Mouse (Mus musculus) adrenal gland, adult 18-20 months (tissue): Measurements from ENCODE around the gene Nxnl1. TPM values are rescaled to one million over a fixed set of nuclear protein-coding genes. Genes with fewer than 3 reads are reported as not detected.

Experiments
- DNase-seq, 2 experiments: peaks; one replicate each; pipeline ENCODE4 v3.0.0; 2021 to 2022; ENCODE audit warnings: low spot score in 2 of 2
- total RNA-seq, 2 experiments: library from RNA; stranded (reverse); gene quantifications; 1 replicate in 1 of 2; 2 replicates in 1 of 2; pipeline ENCODE4 v1.2.3; 2021

Gene Nxnl1
- total RNA-seq, 2 experiments from 2014 or later: 0.64 to 1.0 TPM

DNA sequence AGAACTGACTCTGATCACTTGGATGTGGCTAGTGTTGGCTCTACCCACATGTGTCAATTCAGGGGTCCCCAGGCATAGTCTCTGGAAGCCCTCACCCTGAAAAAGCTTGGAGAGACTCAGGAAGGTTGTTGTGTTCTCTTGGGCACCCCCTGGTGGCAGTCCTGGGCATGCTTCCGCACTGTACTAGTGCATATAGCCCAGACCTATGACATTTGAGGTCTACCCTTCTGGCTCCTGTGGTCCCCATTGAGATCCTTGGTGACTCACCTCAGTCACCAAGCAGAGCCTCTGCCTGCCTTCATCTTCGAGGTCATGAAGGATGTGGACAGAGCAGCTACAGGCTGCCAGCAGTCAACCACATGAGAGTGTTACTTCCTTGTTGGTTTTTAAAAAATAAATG is 20.5 kb upstream of the Nxnl1 start:
- DNase-seq: peak in 1 of 2 experiments; percentile 60

- DNase-seq: no peak
These were observed 13.8 kb upstream of the Nxnl1 start for GRCm38 (mm10) chr8:71580201-71580600.

DNA sequence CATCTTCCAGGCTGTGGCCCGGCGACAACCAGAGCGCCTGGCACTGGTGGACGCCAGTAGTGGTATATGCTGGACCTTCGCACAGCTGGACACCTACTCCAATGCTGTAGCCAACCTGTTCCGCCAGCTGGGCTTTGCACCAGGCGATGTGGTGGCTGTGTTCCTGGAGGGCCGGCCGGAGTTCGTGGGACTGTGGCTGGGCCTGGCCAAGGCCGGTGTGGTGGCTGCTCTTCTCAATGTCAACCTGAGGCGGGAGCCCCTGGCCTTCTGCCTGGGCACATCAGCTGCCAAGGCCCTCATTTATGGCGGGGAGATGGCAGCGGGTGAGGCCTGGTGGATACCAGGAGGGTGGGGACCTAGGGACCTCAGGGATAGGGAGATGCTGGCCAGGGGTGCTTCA is 13.1 kb upstream of the Nxnl1 start:
- DNase-seq: no peak

- no peak for DNase-seq
These were observed 12.6 kb upstream of the Nxnl1 start for GRCm38 (mm10) chr8:71579009-71579408.

- DNase-seq: no peak
These were observed 11.5 kb upstream of the Nxnl1 start for GRCm38 (mm10) chr8:71577856-71578387.

DNA sequence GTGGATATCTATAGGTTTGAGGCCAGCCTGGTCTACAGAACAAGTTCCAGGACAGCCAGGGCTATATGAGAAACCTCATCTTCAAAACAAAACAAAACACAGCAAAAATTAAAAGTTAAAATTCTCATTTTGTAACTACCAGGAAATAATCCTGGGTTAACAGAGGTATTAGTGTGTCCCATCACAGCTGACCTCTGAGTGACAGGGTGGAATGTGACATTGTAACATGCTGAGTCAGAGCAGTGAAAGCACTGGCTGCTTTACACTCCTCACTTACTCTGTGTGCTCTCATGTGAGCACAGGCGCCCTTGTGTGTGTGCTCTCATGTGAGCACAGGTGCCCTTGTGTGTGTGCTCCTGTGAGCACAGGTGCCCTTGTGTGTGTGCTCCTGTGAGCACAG is 8.6 kb upstream of the Nxnl1 start:
- DNase-seq: no peak

DNA sequence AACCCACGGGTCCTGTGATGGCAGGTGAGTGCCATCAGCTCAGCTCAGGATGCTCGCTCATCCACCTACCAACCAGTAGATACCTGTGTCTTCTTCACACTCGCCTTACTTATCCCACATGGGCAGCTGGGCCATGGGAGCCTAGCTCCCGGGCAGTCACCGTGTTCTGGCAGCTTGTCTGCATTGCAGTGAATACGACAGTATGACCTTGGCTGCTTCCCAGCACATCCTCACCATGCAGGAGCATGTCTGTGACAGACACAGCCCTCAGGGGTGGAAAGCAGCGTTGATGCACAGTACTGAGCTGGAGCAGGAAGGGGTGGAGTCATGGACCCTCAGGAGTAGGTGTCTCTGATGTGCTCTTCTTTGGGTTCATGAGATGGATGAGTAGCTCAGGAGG is 8.0 kb upstream of the Nxnl1 start:
- no peak for DNase-seq

DNA sequence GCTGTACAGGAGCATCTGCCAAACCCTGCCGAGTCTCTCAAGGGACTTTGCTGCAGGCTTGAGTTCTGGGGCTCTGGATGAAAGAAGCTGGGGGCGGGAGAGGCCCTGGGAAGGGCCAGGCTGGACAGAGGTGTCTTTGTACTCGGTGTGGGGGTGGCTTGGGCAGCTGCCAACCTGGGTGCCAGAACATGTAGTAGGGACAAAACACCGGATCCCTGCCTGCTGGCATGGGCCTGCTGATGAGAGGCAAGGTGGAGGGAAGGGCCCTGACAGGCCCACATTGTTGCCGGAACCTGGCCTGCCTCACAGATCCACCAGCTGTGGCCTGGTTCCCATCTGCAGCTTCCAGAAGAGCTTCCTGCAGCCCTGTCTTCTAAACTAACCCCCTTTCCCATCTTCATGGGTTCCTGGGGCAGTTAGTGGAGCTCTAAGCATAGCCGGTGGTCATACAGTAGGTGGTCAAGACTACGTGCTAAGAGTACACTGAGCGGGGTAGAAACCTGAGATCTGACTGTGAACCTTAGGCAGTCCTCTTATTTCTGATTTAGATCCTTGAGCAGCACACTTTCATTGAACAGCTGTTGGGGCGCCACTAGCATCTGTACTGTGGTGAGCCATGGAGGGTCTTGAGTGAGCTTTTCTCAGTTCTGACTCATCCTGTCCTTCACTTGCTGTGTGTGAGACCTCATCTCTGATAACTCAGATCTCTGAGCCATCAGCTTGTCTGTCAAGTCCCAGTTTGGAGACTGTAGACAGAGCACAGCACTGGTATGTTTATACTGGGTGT is 6.6 kb upstream of the Nxnl1 start:
- DNase-seq: peak in 1 of 2 experiments; percentile 55

DNA sequence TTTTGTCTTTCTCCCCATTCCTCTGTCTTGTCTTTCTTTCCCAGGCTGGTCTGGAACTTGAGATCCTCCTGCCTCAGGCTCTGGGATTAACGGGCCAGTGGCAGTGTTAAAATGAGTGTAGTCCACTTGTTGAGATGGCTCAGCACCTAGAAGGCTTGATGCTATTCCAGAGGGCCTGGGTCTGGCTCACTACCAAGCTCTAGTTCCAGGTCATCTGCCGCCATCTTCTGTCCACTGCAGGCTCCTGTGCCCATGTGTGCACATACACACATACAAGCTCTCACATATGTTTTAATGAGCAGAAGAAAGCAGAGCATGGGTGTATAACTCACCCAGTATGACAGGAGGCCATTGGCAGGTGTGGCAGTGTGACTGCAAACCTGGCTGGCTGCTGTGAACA is 5.7 kb upstream of the Nxnl1 start:
- DNase-seq: no peak

GRCm38 (mm10) chr8:71570291-71570954 is 4.0 kb upstream of the Nxnl1 start:
- DNase-seq: peak; percentile 84 to 85

- peak; percentile 74 to 81 for DNase-seq
These were observed 3.2 kb upstream of the Nxnl1 start for GRCm38 (mm10) chr8:71569366-71570290.

DNA sequence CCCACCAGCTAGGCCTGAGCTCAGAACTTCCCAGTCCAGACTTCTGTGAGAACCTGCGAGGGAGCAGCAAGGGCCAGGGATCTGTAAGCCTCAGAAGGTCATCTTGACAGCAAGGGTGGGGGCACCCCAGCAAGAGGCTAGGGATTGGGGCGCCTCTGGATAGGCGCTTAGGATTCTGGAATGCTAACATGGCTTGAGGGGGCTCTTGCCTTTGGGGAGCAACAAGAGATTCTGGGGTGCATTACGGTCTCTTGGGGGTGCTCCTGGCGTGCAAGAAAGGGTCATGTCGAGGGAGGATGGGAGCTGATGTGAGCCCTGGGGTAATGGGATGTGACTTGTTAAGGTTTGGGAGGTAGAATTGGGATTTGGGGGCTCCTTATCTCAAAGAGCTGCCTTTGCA is 2.5 kb upstream of the Nxnl1 start:
- DNase-seq: peak in 1 of 2 experiments; percentile 50

DNA sequence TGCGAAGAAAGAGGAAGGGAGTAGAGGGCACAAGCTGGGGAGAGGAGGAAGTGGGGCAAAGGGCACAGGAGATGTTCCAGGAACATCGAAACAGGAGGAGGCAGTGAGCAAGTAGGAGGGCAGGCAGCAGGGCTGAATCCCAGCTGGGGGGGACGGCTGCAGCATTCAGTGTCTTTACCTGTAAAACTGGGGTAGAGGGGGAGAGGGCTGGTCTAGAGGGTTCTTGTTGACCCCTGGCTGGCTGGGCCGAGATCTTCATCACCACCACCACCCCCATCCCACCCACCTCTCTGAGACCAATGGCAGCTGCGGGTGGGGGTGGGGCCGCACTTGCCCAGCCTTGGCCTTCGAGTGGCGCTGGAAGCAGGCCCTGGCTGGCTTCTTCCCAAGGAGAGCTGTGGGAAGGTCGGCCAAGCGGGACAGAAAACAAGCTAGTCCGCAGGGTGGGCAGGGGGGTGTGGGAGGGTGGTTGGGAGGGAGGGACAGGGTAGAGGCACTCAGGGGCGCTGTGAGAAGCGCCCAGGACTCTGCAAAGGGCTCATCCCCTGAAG is 2.1 kb upstream of the Nxnl1 start, which contains the start of gene Slc27a1:
Gene Slc27a1 (plus strand): TSS at position 496 of the 551 bp plus-strand sequence.
- peak; percentile 66 to 69 for DNase-seq

- no peak for DNase-seq
These were observed 1.2 kb upstream of the Nxnl1 start for GRCm38 (mm10) chr8:71567587-71567986.

- DNase-seq: no peak
These were observed 2.4 kb downstream of the Nxnl1 start for GRCm38 (mm10) chr8:71563992-71564391.

DNA sequence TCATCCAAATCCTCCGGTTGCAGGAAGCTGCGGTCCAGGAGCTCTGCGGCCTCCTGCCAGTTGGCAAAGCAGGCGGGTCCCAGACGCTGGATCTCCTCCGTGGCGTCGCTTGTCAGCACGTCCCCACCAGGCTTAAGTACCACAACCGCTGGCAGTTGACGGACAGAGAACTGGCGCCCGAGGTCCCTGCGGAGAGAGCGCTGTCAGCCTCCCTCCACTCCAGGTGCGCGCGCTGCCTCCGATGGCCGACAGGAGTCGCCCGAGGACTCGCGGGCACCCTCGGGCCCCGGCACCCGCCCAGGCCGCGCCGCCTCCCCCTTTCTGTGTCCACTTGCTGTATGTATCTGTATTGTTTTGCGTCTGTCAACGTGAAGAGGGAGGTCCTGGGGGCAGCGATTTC is 3.6 kb downstream of the Nxnl1 start:
- DNase-seq: peak; percentile 88 to 91

- DNase-seq: peak; percentile 54 to 57
These were observed 5.0 kb downstream of the Nxnl1 start for GRCm38 (mm10) chr8:71561401-71561800.

GRCm38 (mm10) chr8:71560765-71561164 is 5.6 kb downstream of the Nxnl1 start:
- DNase-seq: no peak

- DNase-seq: no peak
These were observed 6.3 kb downstream of the Nxnl1 start for GRCm38 (mm10) chr8:71560071-71560470.

DNA sequence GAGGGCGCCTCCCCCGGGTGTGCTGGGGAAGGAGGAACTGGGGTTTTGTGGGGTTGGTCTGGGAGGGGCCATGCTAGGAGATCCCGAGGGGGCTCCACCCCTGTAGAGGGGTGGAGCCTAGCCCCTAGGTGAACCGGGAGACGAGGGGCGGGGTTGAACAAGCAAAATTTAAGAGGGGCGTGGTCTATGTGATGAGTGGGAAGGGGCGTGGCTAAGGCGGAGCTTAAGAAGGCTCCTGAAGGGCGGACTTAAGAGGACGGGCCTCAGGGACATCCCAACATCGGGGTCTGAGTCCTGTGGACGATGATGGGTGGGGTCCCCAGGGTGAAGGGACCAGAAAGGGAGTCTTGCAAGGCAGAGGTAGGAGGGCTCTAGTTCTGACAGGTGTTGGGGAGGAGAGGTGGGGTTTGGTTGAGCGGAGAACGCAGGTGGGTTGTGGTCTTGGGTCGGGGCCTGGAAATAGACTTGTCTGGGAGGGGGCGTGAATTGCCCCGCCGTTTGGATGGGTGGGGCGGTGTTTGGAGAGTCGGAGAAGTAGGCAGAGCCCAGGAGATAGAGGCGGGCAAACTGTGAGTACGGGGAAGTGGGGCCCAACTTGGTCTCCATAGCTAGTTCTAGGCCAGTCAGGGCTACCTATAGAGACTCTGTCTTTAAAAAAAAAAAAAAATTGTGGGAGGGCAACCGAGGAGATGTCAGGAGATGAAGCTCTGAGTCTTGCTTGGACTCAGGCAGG is 7.3 kb downstream of the Nxnl1 start:
- peak; percentile 70 to 77 for DNase-seq
